Mouse (Mus musculus) CH12.LX (cell line): Measurements from ENCODE around the gene Pi16. TPM values are rescaled to one million over a fixed set of nuclear protein-coding genes. Genes with fewer than 3 reads are reported as not detected.

ENCODE experiments used
- DNase-seq: peaks from one replicate; pipeline ENCODE4 v3.0.0-alpha.2; 2013; ENCODE audit errors: extremely low read depth
- H3K27ac ChIP-seq: 2 replicates; pipeline ENCODE4 v1.5.1; 2012; ENCODE audit warnings: low read depth, mild to moderate bottlenecking, control low read depth, moderate library complexity; ENCODE audit not compliant: insufficient read depth
- H3K27me3 ChIP-seq: replicated peaks from 2 replicates; pipeline ENCODE3; 2012; ENCODE audit warnings: inconsistent platforms
- H3K36me3 ChIP-seq, 2 experiments: replicated peaks in 1 of 2; 2 replicates each; pipeline versions ENCODE3 to v1.6.1; 2012; ENCODE audit warnings: inconsistent platforms in 1 of 2, low read length in 1 of 2, mild to moderate bottlenecking in 1 of 2, mixed read lengths in 1 of 2, moderate library complexity in 1 of 2; ENCODE audit not compliant: control insufficient read depth in 1 of 2, insufficient read depth in 1 of 2
- H3K4me1 ChIP-seq, 2 experiments: 2 replicates each; pipeline ENCODE4 v1.6.1; 2012; ENCODE audit warnings: inconsistent platforms in 1 of 2, moderate library complexity in 1 of 2; ENCODE audit not compliant: insufficient read depth in 2 of 2, control insufficient read depth in 1 of 2
- H3K4me2 ChIP-seq: 2 replicates; pipeline ENCODE4 v1.6.1; 2012; ENCODE audit warnings: low read depth, mild to moderate bottlenecking, control low read depth; ENCODE audit not compliant: poor library complexity, insufficient read depth, severe bottlenecking
- H3K4me3 ChIP-seq, 3 experiments: fragments of 150-350 bp in 1 of 3; sonication (generic) in 1 of 3; replicated peaks in 1 of 3; 2 replicates each; pipeline versions ENCODE3 to v1.5.1; 2011 to 2012; ENCODE audit warnings: low read depth in 2 of 3, low read length in 2 of 3, mild to moderate bottlenecking in 2 of 3, moderate library complexity in 2 of 3, control low read depth in 1 of 3, improper control_type of control experiment in 1 of 3, inconsistent platforms in 1 of 3, mixed read lengths in 1 of 3; ENCODE audit not compliant: poor library complexity in 1 of 3
- H3K79me2 ChIP-seq: replicated peaks from 2 replicates; pipeline ENCODE4 v1.6.1; 2012; ENCODE audit warnings: mild to moderate bottlenecking, moderate library complexity; ENCODE audit not compliant: control insufficient read depth, poor library complexity, insufficient read depth, severe bottlenecking; ENCODE audit errors: extremely low read depth
- H3K9ac ChIP-seq: 2 replicates; pipeline ENCODE4 v1.6.1; 2012; ENCODE audit warnings: low read depth, mild to moderate bottlenecking, control low read depth, moderate library complexity; ENCODE audit not compliant: insufficient read depth
- H3K9me3 ChIP-seq: replicated peaks from 2 replicates; pipeline ENCODE3; 2012; ENCODE audit warnings: low read length, inconsistent platforms, mixed read lengths
- ETS1 ChIP-seq: conservative IDR thresholded peaks from 2 replicates; pipeline ENCODE4 v1.6.1; 2012; ENCODE audit warnings: low read depth, mild to moderate bottlenecking, inconsistent platforms, low read length, improper control_type of control experiment, moderate library complexity
- JUND ChIP-seq: conservative IDR thresholded peaks from 2 replicates; pipeline ENCODE4 v1.6.1; 2011; ENCODE audit warnings: low read depth, low read length, improper control_type of control experiment
- MAFK ChIP-seq: IDR thresholded peaks from 2 replicates; pipeline ENCODE4 v1.6.1; 2011; ENCODE audit warnings: low read length, improper control_type of control experiment; ENCODE audit not compliant: insufficient replicate concordance
- MAX ChIP-seq: IDR thresholded peaks from 2 replicates; pipeline ENCODE4 v1.6.1; 2011; ENCODE audit warnings: low read length, improper control_type of control experiment
- MXI1 ChIP-seq: IDR thresholded peaks from 2 replicates; pipeline ENCODE4 v1.6.1; 2011; ENCODE audit warnings: mild to moderate bottlenecking, low read depth, low read length, improper control_type of control experiment
- TCF12 ChIP-seq: IDR thresholded peaks from 2 replicates; pipeline ENCODE4 v1.6.1; 2014; ENCODE audit warnings: low read depth, mild to moderate bottlenecking, inconsistent platforms, low read length, improper control_type of control experiment
- UBTF ChIP-seq: IDR thresholded peaks from 2 replicates; pipeline ENCODE4 v1.6.1; 2012; ENCODE audit warnings: low read depth, mild to moderate bottlenecking, inconsistent platforms, low read length, improper control_type of control experiment, moderate library complexity
- USF2 ChIP-seq: conservative IDR thresholded peaks from 2 replicates; pipeline ENCODE4 v1.6.1; 2011; ENCODE audit warnings: low read depth, low read length, improper control_type of control experiment
- dilution Hi-C: fragments of 300-500 bp; cut with MboI; formaldehyde crosslinking; loops from 2 replicates; pipeline ENCODE4 v1.14.3; 2020; ENCODE audit warnings: low sequenced_read_pairs; ENCODE audit not compliant: extremely low pct_unique_long_range_greater_than_20kb, extremely low pct_ligation_motif_present
- in situ Hi-C: fragments of 300-500 bp; cut with MboI; formaldehyde crosslinking; loops from 3 replicates; pipeline ENCODE4 v1.14.3; 2019; ENCODE audit warnings: low sequenced_read_pairs, low pct_ligation_motif_present, low pct_unique_long_range_greater_than_20kb, mixed read lengths
- polyA plus RNA-seq: library from polyadenylated mRNA; unstranded; fragments of >175 nt; gene quantifications from 2 replicates; pipeline ENCODE4 v1.2.1, GENCODE M21; 2012; ENCODE audit warnings: low read depth; ENCODE audit not compliant: insufficient read length
- total RNA-seq, 2 experiments: library from RNA; depleted of rRNA; stranded (reverse); fragments of 300-350 nt in 1 of 2; fragments of >200 nt in 1 of 2; gene quantifications; 2 replicates each; pipeline ENCODE4 v1.2.3; 2012 to 2014

Gene Pi16
- total and polyA plus RNA-seq, 3 experiments = 0.13 TPM; not detected in 2

GRCm38 (mm10) chr17:29291793-29292192 is 25.7 kb upstream of the Pi16 start:
- Histone ChIP-seq H3K27ac (no peak overlapping the region), H3K27me3 (no peaks in the 10 kb centered on the region), H3K4me3 (no peak overlapping the region), H3K9ac (no peak overlapping the region), H3K79me2 (no peaks in the 10 kb centered on the region), H3K36me3 (peaks cover 39 to 69% of the 10 kb centered on the region in 2 experiments), H3K9me3 (no peaks in the 10 kb centered on the region), H3K4me2 (no peak overlapping the region)
- dilution Hi-C loops = no loop called here
- no peak for DNase-seq
- no peak for TF ChIP-seq MAFK
- TF ChIP-seq, all 38 proteins: peak for 0
- in situ Hi-C loops = no loop called here
- peaks cover 8 to 37% of the 10 kb centered on the region in 2 experiments; a peak in 3 of 4 replicates for H3K4me1 ChIP-seq

GRCm38 (mm10) chr17:29292996-29293395 is 24.5 kb upstream of the Pi16 start:
- H3K27ac ChIP-seq = no peak overlapping the region
- H3K9ac ChIP-seq = no peak overlapping the region
- no peaks in the 10 kb centered on the region for H3K27me3 ChIP-seq
- no peaks in the 10 kb centered on the region for H3K9me3 ChIP-seq
- in situ Hi-C loops = no loop called here
- H3K4me2 ChIP-seq = no peak overlapping the region
- dilution Hi-C loops = no loop called here
- no peak overlapping the region for H3K4me3 ChIP-seq
- no peaks in the 10 kb centered on the region for H3K79me2 ChIP-seq
- DNase-seq = no peak
- no peak for TF ChIP-seq MXI1
- TF ChIP-seq ETS1 = no peak
- no peak for TF ChIP-seq MAX
- no peak for TF ChIP-seq USF2
- no peak for TF ChIP-seq UBTF
- no peak for TF ChIP-seq JUND
- TF ChIP-seq, all 38 proteins: peak for 0
- H3K36me3 ChIP-seq = peaks cover 43 to 77% of the 10 kb centered on the region in 2 experiments
- peaks cover 8 to 41% of the 10 kb centered on the region in 2 experiments; a peak in 3 of 4 replicates for H3K4me1 ChIP-seq

GRCm38 (mm10) chr17:29293807-29294605 is 23.5 kb upstream of the Pi16 start:
- H3K4me1 ChIP-seq = peaks cover 8 to 41% of the 10 kb centered on the region in 2 experiments; a peak in 3 of 4 replicates
- H3K9ac ChIP-seq = no peak overlapping the region
- H3K4me2 ChIP-seq = no peak overlapping the region
- no peak overlapping the region for H3K4me3 ChIP-seq
- no peak for TF ChIP-seq TCF12
- in situ Hi-C loops = no loop called here
- no peak for DNase-seq
- H3K27me3 ChIP-seq = no peaks in the 10 kb centered on the region
- H3K79me2 ChIP-seq = no peaks in the 10 kb centered on the region
- H3K9me3 ChIP-seq = no peaks in the 10 kb centered on the region
- peaks cover 43 to 78% of the 10 kb centered on the region in 2 experiments for H3K36me3 ChIP-seq
- dilution Hi-C loops = no loop called here
- H3K27ac ChIP-seq = no peak overlapping the region
